Mouse (Mus musculus): Measurements from ENCODE around the gene Cage1. TPM values are rescaled to one million over a fixed set of nuclear protein-coding genes. Genes with fewer than 3 reads are reported as not detected.

Gene Cage1
- polyA plus RNA-seq, 1 experiment from 2014 or later, result 1.2 TPM

DNA sequence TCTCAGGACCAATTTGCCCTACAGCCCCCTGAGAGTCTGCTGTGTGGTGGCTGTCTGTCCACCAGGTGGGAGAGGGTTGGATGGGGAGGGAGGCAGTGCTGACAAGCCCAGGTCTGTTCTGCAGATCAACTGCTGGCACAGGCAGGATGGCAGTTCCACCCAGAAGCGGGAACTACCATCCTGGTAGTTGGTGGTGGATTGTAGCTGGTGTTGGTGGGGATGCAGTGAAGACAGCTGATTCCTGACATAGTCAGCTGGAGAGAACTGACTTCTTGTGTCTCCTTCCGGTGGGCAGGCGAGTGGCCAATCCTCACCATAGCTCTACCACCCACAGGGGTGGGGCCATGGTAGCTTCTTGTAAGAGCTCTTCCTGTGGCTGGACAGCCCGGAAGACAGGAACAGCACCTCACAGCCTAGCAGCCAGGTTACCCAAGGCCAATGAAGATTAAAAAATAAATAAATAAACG lies 26.4 kb downstream of the Cage1 start:
- DNase-seq (ENCODE audit: low spot score), result peak; percentile 61

- DNase-seq (ENCODE audit: low spot score), result peak; percentile 13
These were observed 27.0 kb downstream of the Cage1 start for GRCm38 (mm10) chr13:38009721-38010408.

- DNase-seq (ENCODE audit: low spot score), result no peak
These were observed 28.9 kb downstream of the Cage1 start for GRCm38 (mm10) chr13:38007972-38008371.

- no peak for DNase-seq (ENCODE audit: low spot score)
These were observed 34.4 kb downstream of the Cage1 start for GRCm38 (mm10) chr13:38002461-38002860.

DNA sequence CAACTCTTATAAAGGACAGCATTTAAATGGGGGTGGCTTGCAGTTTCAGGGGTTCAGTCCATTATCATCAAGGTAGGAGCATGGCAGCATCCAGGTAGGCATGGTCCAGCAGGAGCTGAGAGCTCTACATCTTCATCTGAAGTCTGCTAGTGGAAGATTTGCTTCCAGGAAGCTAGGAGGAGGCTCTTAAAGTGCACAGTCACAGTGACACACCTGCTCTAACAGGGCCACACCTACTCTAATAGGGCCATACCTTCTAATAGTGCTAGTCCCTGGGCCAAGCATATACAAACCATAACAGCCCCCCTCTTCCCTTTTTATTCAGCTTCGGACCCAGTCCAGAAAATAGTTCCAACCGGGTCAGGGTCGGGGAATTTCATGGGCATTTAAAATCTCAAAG lies 37.2 kb downstream of the Cage1 start:
- DNase-seq (ENCODE audit: low spot score), result no peak

GRCm38 (mm10) chr13:37994405-37994749 lies 42.5 kb downstream of the Cage1 start:
- DNase-seq (ENCODE audit: low spot score), result no peak

DNA sequence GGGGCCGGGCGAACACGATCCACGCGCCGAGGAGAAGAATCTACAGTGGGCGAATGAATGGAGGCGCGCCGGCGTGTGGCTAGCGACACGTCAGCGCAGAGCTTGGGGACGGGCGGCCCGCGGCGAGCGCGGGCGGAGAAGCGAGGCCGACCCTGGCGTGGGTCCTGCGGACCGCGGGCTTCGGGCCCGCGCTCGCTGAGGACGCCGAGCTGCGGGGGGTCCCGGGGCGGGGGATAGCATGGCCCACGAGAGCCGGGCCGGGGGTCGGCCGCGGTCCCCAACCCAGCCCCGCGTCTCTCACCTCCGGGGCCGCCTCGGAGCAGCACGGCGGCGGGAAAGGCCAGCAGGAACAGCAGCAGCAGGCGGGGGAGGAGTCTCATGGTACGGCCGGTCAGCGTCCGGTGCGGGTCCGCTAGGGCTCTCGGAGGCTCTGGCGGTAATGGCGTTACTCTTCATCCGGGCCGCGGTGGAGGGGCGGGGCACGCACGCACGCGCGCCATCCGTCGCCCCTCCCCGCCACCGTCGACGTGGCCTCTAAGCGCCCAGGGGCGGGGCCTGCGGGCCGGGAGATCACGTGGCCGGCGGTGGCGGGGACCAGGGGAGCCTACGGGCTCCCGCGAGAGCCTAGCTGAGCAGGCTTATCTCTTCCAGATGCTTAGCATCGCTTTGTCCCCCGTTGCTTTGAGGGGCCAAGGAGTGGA lies 43.0 kb downstream of the Cage1 start, which contains the start of gene Ssr1:
Ssr1 (minus strand) TSS at position 514 of the 701 bp plus-strand sequence.
- DNase-seq (ENCODE audit: low spot score), result peak; percentile 96

DNA sequence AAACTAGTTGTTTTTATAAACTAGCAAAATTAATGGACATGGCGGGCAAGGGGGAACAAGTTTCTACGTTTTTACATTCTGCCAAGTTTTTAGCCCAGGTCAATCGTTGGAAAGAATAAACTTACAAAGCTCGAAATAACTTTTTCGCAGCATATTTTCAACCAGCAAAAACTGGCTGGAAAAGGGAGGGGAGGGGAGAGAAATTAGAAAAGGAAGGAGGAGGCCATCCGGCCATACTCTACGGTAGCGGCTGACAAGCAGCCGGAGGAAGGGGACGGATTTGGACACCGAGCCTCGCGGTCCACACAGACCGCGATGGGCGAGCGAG lies 43.5 kb downstream of the Cage1 start:
- no peak for DNase-seq (ENCODE audit: low spot score)

DNA sequence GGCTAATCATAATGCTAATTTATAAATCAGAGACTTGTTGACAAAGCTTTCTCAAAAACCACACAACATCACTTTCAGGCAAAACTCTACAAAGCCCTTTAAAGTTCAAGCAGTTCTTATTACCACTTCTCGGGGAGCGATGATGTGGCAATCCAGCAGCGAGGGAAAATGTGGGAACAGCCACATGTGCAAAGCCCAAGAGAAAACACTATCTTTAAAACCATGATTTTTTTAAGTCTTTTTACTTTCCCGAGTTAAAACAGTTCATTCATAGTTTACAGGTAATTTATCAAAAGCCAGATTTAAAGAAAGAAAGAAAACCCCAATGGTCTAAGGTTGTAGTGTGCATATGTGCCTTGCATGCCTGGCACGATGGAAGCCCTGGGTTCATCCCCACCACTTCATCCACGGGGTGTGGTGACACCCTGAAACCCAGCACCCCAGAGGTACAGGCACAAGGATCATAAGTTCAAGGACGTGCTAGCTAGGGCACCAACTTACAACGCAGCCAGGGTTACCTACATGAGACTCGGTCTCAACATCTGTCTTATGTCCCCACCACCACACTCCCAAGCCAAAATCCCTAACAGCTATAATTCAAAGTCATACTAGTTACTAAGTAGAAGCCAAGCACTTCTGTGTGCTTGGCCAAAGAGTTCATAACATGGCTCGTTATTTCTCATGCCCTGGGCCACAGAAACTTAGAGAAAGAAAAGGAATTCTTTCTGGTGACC lies 44.1 kb downstream of the Cage1 start:
- peak; percentile 8 for DNase-seq (ENCODE audit: low spot score)

DNA sequence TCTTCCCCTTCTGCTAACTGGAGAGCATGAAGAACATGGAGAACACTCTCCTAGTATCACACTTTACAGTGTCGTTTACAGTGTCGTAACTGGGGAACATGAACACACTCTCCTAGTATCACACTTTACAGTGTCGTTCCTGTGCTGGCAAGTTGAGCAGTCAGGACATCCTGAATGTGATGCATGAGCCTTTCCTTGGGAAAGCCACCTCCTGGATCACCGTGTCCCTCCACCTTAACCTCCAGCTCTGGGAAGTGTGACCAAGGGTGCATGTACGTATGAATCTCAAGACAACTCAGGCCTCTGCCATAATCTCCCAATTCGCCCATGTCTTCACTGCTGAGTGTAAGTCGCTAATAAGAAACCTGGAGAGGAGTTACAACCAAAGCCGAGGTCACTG lies 47.2 kb downstream of the Cage1 start:
- no peak for DNase-seq (ENCODE audit: low spot score)

DNA sequence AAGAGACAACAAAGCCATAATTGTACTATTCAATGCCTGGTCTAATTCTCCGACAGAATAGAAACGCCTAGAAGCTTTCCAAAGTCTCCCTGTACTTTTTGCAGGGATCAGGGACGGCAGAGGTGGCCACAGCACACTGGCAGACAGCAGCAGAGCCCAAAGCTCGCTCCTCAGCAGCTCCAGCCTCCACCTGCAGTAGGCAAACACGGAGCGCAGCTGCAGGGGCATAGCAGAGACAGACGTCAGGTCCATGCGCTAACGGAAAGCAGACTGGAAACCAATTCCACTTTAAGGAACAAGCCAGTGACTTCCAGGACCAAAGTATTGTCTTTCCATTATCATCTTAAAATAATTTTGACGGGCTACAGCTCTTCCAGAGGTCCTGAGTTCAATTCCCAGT lies 50.7 kb downstream of the Cage1 start:
- DNase-seq (ENCODE audit: low spot score), result no peak

GRCm38 (mm10) chr13:37981063-37981462 lies 55.8 kb downstream of the Cage1 start:
- no peak for DNase-seq (ENCODE audit: low spot score)

- no peak for DNase-seq (ENCODE audit: low spot score)
These were observed 56.5 kb downstream of the Cage1 start for GRCm38 (mm10) chr13:37980346-37980745.

- DNase-seq (ENCODE audit: low spot score), result no peak
These were observed 57.4 kb downstream of the Cage1 start for GRCm38 (mm10) chr13:37979506-37979905.

DNA sequence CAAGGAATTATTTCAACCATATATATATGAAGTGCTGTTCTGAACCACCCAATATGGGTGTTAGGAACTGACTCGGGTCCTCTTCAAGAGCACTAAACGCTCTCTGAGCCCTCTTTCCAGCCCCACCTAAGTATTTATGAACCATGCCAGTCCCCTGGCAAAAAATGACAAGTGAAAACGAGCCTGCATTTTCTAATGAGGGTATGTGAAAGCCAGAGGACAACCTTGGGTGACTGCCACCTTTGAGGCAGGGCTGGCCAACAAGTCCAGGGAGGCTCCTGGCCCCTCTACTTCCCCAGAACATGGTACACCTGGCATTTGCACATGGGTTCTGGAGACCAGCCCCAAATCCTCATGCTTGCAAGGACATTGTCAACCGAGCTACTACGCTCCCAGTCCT lies 62.1 kb downstream of the Cage1 start:
- DNase-seq (ENCODE audit: low spot score), result no peak

GRCm38 (mm10) chr13:37974036-37974435 lies 62.8 kb downstream of the Cage1 start:
- no peak for DNase-seq (ENCODE audit: low spot score)

- no peak for DNase-seq (ENCODE audit: low spot score)
These were observed 65.9 kb downstream of the Cage1 start for GRCm38 (mm10) chr13:37970887-37971530.

DNA sequence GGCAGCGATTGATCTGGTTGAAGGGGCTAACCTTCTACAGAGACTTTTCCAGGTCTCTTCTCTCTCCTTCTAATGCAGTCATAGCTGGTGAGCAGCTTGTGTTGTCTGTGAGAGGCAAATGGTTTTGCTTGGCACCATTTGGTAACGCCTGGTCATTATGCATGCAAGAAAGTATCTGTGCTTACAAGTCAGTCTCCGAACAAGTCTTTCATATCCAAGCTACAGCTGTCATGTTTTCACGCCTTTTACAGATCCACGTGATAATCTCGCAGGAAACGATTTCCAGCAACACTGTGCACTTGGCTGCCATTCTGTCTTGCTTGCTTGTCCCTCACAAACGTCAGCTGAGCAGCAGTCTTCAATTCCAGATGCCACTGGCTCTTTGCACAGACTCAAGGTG lies 66.9 kb downstream of the Cage1 start:
- DNase-seq (ENCODE audit: low spot score), result no peak

DNA sequence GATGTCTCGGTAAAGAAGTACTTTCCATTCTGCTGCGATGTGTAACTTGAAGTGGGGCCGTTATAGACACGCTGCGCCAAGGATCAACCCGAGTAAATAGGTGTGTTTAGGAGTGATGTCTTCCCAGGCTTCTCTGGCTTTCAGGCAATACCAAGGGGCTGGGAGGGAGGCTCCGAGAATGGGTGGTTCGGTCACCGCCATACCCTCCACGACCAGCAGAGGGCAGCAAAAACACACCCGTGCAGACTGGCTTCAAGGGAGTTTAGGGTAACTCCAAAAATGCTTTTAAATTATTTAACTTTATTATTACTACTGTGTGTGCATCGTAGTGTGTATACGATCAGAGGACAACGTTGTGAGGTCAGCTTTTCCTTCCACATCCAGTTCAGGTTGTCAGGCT lies 67.5 kb downstream of the Cage1 start:
- DNase-seq (ENCODE audit: low spot score), result peak; percentile 74

DNA sequence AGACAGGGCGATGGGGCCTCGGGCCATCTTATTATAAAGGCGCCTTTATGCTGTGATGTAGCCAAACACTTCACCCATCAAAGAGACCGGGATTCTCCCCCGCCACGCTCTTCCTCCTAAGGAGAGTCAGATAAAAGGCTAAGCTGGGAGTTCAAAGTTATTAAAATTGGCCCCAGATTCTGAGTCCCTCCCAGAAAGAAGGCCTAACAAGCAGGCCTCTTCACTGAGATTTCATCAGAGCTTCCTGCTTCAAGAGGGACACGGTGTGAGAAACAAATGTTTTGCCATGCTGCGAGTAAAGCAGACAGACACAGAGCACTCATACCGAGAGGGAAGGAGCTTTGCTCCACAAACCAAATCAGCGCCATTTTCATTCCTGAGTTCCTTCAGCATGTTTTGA lies 69.3 kb downstream of the Cage1 start:
- DNase-seq (ENCODE audit: low spot score), result no peak

- DNase-seq (ENCODE audit: low spot score), result no peak
These were observed 69.8 kb downstream of the Cage1 start for GRCm38 (mm10) chr13:37967052-37967437.
